Mouse (Mus musculus): ENCODE measurements around the gene Zkscan17. TPM values are rescaled to one million over a fixed set of nuclear protein-coding genes. Genes with fewer than 3 reads are reported as not detected.

Gene Zkscan17
- polyA plus RNA-seq, 1 experiment from 2014 or later = 4.5 TPM

DNA sequence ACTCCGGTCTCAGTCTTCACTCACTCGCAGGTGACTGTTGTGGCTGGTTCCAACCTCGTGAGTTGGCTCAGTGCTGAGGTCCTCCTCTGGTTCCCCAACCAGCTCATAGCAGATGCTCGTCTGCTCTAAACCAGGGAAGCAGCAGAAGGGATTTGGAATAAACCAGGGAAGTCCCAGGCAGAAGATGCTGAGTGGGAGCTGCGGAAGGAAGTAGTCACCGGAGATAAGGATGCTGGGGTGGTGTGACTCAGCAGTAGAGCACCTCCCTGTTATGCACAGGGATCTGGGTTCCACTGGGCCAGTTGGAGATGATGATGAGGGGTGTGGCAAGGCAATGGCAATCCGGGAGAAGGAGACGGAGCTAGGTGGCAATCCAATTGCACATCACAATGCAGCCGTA is 17.5 kb upstream of the Zkscan17 start:
- Histone ChIP-seq H3K27me3 (ENCODE audit: control insufficient read depth, insufficient read depth, low read depth, low read length) (no peaks in the 10 kb centered on the region), H3K27ac (ENCODE audit: low read length) (no peak overlapping the region), H3K9ac (ENCODE audit: low read depth, low read length) (no peak overlapping the region), H3K36me3 (ENCODE audit: control insufficient read depth, insufficient read depth) (no peaks in the 10 kb centered on the region), H3K4me2 (ENCODE audit: low read depth, low read length) (no peak overlapping the region), H3K4me3 (ENCODE audit: low read depth, low read length) (no peak overlapping the region), H3K4me1 (ENCODE audit: control insufficient read depth, low read depth, low read length) (peaks cover 7% of the 10 kb centered on the region), H3K9me3 (replicated peaks; ENCODE audit: control insufficient read depth, low read length) (no peaks in the 10 kb centered on the region)
- ATAC-seq (ENCODE audit: low read depth) = no peak
- WGBS (ENCODE audit: insufficient replicate concordance) = 64% methylated on average over 9 of the region's 9 CpGs

DNA sequence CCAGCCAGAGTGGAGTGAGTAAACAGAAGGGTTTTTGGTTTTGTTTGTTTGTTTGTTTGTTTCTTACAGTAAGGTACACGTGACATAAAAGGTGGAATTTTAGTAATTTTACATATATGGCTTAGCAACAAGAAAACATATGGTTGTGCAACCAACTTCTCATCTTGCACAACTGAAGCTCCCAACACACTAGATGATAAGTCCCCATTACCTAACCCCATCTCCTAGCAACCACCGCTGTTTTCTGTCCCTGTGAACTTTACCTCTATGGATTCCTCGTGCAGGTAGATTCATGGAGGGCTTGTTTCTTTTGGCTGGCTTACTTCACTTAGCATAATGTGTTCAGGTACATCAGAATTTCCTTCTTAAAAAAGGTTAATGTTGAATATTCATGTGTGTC is 16.8 kb upstream of the Zkscan17 start:
- Histone ChIP-seq H3K27ac (ENCODE audit: low read length) (0 out of 2 replicates have a peak overlapping the region, but pooled peaks have one; percentile 38), H3K4me2 (ENCODE audit: low read depth, low read length) (no peak overlapping the region), H3K9me3 (replicated peaks; ENCODE audit: control insufficient read depth, low read length) (no peaks in the 10 kb centered on the region), H3K9ac (ENCODE audit: low read depth, low read length) (no peak overlapping the region), H3K36me3 (ENCODE audit: control insufficient read depth, insufficient read depth) (no peaks in the 10 kb centered on the region), H3K4me3 (ENCODE audit: low read depth, low read length) (no peak overlapping the region), H3K4me1 (ENCODE audit: control insufficient read depth, low read depth, low read length) (peaks cover 9% of the 10 kb centered on the region), H3K27me3 (ENCODE audit: control insufficient read depth, insufficient read depth, low read depth, low read length) (no peaks in the 10 kb centered on the region)
- 54% methylated on average over 3 of the region's 3 CpGs for WGBS (ENCODE audit: insufficient replicate concordance)
- ATAC-seq (ENCODE audit: low read depth) = peak; percentile 65

DNA sequence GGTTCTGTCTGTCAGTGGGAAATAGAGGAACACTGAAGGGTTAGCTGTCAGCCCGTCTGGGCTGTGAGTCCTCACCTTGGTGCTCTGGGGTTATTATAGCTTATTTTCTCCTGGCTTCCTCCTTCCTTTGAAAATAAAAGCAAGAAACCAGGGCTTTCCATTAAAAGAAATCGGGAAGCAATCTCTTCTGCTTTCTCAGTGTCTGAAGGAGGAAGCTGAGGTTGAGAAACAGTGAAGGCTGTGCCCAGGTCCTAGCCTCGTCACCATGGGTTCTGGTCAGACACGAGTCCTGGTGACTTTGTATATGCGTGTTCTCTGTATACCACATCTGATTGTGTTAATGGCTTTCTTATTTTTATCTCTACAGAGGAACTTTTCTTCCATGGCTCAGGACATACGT is 15.9 kb upstream of the Zkscan17 start:
- Histone ChIP-seq H3K9me3 (replicated peaks; ENCODE audit: control insufficient read depth, low read length) (no peaks in the 10 kb centered on the region), H3K4me2 (ENCODE audit: low read depth, low read length) (no peak overlapping the region), H3K27ac (ENCODE audit: low read length) (no peak overlapping the region), H3K27me3 (ENCODE audit: control insufficient read depth, insufficient read depth, low read depth, low read length) (no peaks in the 10 kb centered on the region), H3K4me3 (ENCODE audit: low read depth, low read length) (no peak overlapping the region), H3K9ac (ENCODE audit: low read depth, low read length) (no peak overlapping the region), H3K36me3 (ENCODE audit: control insufficient read depth, insufficient read depth) (no peaks in the 10 kb centered on the region), H3K4me1 (ENCODE audit: control insufficient read depth, low read depth, low read length) (peaks cover 9% of the 10 kb centered on the region)
- 24% methylated on average over 6 of the region's 6 CpGs for WGBS (ENCODE audit: insufficient replicate concordance)
- no peak for ATAC-seq (ENCODE audit: low read depth)

DNA sequence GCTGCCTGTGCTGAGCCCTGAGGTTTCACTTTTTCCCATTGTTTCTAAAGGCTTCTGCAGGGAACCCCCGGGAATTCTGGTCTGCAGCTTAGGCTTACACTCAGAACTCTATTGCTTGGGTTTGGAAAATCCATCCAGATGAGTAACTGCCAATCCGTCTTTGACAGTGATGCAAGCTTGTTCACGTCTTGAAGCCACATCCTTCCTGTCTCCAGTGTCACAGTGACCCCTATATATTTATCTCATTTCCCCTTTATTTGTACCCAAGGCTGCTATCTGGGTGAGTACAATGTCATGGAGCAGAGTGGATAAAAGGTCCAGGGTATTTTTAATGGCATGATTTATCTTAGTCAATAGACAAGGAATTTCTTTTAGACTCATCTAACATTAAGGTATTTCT is 14.8 kb upstream of the Zkscan17 start, which contains the start of gene Nlrp3:
TSS of gene Nlrp3 (plus strand) at position 245 of the 400 bp plus-strand sequence.
- Histone ChIP-seq H3K4me3 (ENCODE audit: low read depth, low read length) (no peak within 1 kb of the TSS), H3K4me1 (ENCODE audit: control insufficient read depth, low read depth, low read length) (peaks cover 9% of the 10 kb centered on the region), H3K36me3 (ENCODE audit: control insufficient read depth, insufficient read depth) (no peaks in the 10 kb centered on the region), H3K27me3 (ENCODE audit: control insufficient read depth, insufficient read depth, low read depth, low read length) (no peaks in the 10 kb centered on the region), H3K9me3 (replicated peaks; ENCODE audit: control insufficient read depth, low read length) (no peaks in the 10 kb centered on the region), H3K27ac (ENCODE audit: low read length) (no peak within 1 kb of the TSS), H3K9ac (ENCODE audit: low read depth, low read length) (no peak within 1 kb of the TSS), H3K4me2 (ENCODE audit: low read depth, low read length) (0 out of 2 replicates have a peak within 1 kb of the TSS, but pooled peaks have one; percentile 8)
- WGBS (ENCODE audit: insufficient replicate concordance) = 13% methylated on average over 3 of the region's 3 CpGs
- no peak for ATAC-seq (ENCODE audit: low read depth)

DNA sequence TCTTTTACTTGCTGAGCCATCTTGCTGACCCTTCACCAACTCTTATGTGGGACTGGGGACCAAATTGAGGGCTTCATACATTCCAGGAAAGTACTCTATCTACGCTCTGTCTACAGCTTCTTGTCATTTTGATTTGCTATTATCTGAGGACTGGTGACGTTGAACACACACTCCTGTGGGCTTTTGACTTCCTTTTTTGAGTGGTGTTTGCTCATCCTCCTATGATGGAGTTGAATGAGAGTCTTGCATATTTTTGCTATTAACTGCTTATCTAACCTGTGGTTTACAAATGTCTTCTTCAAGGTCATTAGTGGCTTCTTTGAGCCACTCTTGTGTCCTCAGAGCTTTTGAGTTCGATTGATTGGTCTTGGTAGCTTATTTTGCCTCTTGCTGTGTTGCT is 13.6 kb upstream of the Zkscan17 start:
- WGBS (ENCODE audit: insufficient replicate concordance) = 30% methylated on average over 3 of the region's 3 CpGs
- Histone ChIP-seq H3K4me1 (ENCODE audit: control insufficient read depth, low read depth, low read length) (peaks cover 9% of the 10 kb centered on the region), H3K9ac (ENCODE audit: low read depth, low read length) (no peak overlapping the region), H3K36me3 (ENCODE audit: control insufficient read depth, insufficient read depth) (no peaks in the 10 kb centered on the region), H3K27me3 (ENCODE audit: control insufficient read depth, insufficient read depth, low read depth, low read length) (no peaks in the 10 kb centered on the region), H3K9me3 (replicated peaks; ENCODE audit: control insufficient read depth, low read length) (no peaks in the 10 kb centered on the region), H3K27ac (ENCODE audit: low read length) (no peak overlapping the region), H3K4me2 (ENCODE audit: low read depth, low read length) (no peak overlapping the region), H3K4me3 (ENCODE audit: low read depth, low read length) (no peak overlapping the region)
- no peak for ATAC-seq (ENCODE audit: low read depth)

DNA sequence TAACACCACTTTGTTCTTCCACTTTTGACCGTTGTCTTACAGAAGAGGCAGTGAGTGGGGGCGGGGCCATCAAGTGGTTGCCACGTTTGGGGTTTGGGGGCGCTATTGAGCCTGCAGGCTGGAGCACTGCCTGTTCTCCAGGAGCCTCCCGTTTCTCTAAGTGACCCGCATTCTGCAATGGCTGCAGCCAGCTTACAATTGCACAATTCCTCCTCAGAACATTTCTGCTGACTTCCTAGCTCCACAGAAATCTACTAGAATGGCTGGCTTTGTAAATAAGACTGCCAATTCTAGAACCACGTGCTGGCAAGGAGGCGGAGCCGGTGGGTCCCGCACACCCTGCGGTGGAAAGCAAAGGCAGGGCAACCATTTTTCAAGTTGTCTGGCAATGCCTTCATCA is 11.8 kb upstream of the Zkscan17 start:
- Histone ChIP-seq H3K9ac (ENCODE audit: low read depth, low read length) (no peak overlapping the region), H3K9me3 (replicated peaks; ENCODE audit: control insufficient read depth, low read length) (no peaks in the 10 kb centered on the region), H3K27ac (ENCODE audit: low read length) (no peak overlapping the region), H3K4me3 (ENCODE audit: low read depth, low read length) (no peak overlapping the region), H3K27me3 (ENCODE audit: control insufficient read depth, insufficient read depth, low read depth, low read length) (no peaks in the 10 kb centered on the region), H3K4me2 (ENCODE audit: low read depth, low read length) (no peak overlapping the region), H3K4me1 (ENCODE audit: control insufficient read depth, low read depth, low read length) (peaks cover 5% of the 10 kb centered on the region), H3K36me3 (ENCODE audit: control insufficient read depth, insufficient read depth) (no peaks in the 10 kb centered on the region)
- peak; percentile 7; the same call in 1 of the 2 replicates for ATAC-seq (ENCODE audit: low read depth)
- 22% methylated on average over 11 of the region's 11 CpGs for WGBS (ENCODE audit: insufficient replicate concordance)

DNA sequence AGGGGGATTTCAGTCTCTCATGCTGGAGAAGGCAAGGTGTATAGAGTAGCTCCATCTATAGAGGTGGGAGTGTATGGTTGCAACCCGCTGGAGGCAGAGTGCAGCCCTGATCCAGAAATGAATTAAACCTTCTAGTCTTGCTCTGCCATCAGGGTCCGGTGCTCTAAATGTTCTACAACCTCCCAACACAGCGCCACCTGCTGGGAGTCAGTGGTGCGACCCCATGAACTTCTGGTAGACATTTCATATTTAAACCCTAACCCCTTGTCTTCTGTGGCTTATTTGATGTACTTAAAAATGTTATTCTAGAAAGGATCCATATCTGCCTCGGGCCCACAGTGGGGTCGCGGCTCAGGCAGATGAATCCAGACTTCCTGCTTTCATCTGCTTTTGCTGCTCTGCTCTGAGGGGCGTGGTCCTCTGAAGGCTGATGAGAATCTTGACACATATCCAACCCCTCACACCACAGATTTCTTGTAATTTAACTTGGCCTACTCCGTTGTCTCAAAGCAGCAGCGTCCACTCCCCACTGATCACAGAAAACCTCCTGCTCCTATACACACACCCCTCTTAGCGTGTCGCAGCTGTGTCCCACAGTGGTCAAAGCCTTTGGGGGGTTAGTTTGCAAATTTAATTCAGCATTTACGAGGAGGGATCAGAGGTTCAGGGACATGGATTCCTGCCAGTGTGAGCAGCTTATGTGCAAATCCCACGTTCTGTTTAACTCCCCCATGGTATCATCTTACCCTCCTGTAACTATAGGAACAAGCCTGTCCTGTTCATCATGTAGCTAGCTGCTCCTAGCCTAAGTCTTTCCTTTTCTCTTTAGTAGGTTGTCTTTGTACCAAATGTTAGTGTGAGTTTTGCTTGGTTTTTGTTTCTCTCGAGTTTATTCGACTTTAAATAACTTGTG is 10.9 kb upstream of the Zkscan17 start:
- ATAC-seq (ENCODE audit: low read depth) = no peak
- Histone ChIP-seq H3K27me3 (ENCODE audit: control insufficient read depth, insufficient read depth, low read depth, low read length) (no peaks in the 10 kb centered on the region), H3K36me3 (ENCODE audit: control insufficient read depth, insufficient read depth) (no peaks in the 10 kb centered on the region), H3K27ac (ENCODE audit: low read length) (no peak overlapping the region), H3K9ac (ENCODE audit: low read depth, low read length) (no peak overlapping the region), H3K9me3 (replicated peaks; ENCODE audit: control insufficient read depth, low read length) (no peaks in the 10 kb centered on the region), H3K4me2 (ENCODE audit: low read depth, low read length) (no peak overlapping the region), H3K4me1 (ENCODE audit: control insufficient read depth, low read depth, low read length) (peaks cover 2% of the 10 kb centered on the region; the same call in 1 of the 2 replicates), H3K4me3 (ENCODE audit: low read depth, low read length) (no peak overlapping the region)
- 58% methylated on average over 16 of the region's 16 CpGs for WGBS (ENCODE audit: insufficient replicate concordance)

DNA sequence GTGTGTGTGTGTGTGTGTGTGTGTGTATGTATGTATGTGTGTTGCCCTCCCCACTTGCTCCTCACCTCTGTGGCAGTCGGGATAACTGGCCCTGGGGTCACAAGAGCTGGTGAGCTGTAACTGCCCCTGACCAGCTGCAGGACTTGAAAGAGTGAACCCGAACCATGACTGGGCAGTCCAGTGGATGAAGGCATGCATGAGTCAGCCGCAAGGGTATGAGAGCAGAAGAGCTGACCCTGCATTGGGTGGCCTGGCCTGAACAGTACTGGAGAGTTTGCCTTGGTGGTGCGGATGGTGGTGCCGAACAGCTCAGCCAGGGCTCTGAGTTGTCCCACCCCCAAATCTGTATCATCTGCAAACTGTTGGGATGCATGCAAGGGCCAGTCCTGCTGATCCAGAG is 5.0 kb upstream of the Zkscan17 start:
- ATAC-seq (ENCODE audit: low read depth) = no peak
- WGBS (ENCODE audit: insufficient replicate concordance) = 68% methylated on average over 5 of the region's 5 CpGs
- no peak overlapping the region for H3K9ac ChIP-seq (ENCODE audit: low read depth, low read length)

DNA sequence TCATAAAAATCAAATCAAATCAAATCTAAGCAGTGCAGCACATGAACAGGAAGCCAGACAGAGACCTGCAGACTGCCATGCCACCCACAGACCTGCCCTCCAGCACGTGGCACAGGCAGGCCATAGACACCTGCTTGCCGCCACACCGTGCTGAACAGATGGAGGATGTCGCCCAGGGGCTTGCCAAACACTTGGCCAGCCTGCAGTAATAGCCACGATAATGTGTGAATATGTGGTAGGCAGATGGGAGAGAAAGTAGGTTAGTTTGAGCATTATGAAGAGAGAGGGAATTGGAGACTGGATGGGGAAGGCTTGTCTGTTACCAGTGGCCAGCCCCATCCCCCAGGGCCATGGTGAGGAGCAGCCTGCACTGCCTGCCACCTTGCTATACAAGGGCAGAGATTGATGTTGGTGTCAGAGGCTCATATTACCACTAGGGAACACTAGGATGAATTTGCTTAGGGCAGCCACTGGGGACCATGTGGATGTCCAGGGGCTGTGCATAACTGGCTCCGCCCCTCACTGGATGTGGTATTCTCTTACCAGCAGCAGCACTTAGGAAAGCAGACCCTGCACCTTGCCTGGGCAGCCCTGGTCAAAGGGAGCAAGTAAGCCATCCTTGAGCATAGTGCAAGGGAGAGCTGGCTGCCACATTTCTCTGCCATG is 4.5 kb upstream of the Zkscan17 start:
- H3K27ac ChIP-seq (ENCODE audit: low read length) = no peak overlapping the region
- no peaks in the 10 kb centered on the region for H3K9me3 ChIP-seq (replicated peaks; ENCODE audit: control insufficient read depth, low read length)
- WGBS (ENCODE audit: insufficient replicate concordance) = 59% methylated on average over 6 of the region's 6 CpGs
- H3K4me2 ChIP-seq (ENCODE audit: low read depth, low read length) = no peak overlapping the region
- ATAC-seq (ENCODE audit: low read depth) = no peak
- no peaks in the 10 kb centered on the region for H3K27me3 ChIP-seq (ENCODE audit: control insufficient read depth, insufficient read depth, low read depth, low read length)
- H3K4me1 ChIP-seq (ENCODE audit: control insufficient read depth, low read depth, low read length) = no peaks in the 10 kb centered on the region
- no peak overlapping the region for H3K4me3 ChIP-seq (ENCODE audit: low read depth, low read length)
- no peaks in the 10 kb centered on the region for H3K36me3 ChIP-seq (ENCODE audit: control insufficient read depth, insufficient read depth)
- H3K9ac ChIP-seq (ENCODE audit: low read depth, low read length) = no peak overlapping the region

More for the DNA sequence above, 5.0 kb upstream of the Zkscan17 start:
- H3K27me3 ChIP-seq (ENCODE audit: control insufficient read depth, insufficient read depth, low read depth, low read length) = no peaks in the 10 kb centered on the region
- no peak overlapping the region for H3K27ac ChIP-seq (ENCODE audit: low read length)
- no peaks in the 10 kb centered on the region for H3K9me3 ChIP-seq (replicated peaks; ENCODE audit: control insufficient read depth, low read length)
- H3K4me2 ChIP-seq (ENCODE audit: low read depth, low read length) = no peak overlapping the region
- no peaks in the 10 kb centered on the region for H3K4me1 ChIP-seq (ENCODE audit: control insufficient read depth, low read depth, low read length)
- H3K36me3 ChIP-seq (ENCODE audit: control insufficient read depth, insufficient read depth) = no peaks in the 10 kb centered on the region
- no peak overlapping the region for H3K4me3 ChIP-seq (ENCODE audit: low read depth, low read length)
